Mouse (Mus musculus) bone marrow, adult 2 months (tissue): ENCODE data around the gene Zfp146. TPM values are rescaled to one million over a fixed set of nuclear protein-coding genes. Genes with fewer than 3 reads are reported as not detected.
"Not testable (repeated sequence)": the region's sequence is repeated elsewhere in the genome, so short reads cannot be mapped to it uniquely, and the experiment has no call there.

Experiments
- H3K27ac ChIP-seq: fragments of 200-500 bp; 2 replicates; pipeline ENCODE4 v1.5.1; 2012; ENCODE audit warnings: low read depth, mild to moderate bottlenecking, control low read depth, inconsistent platforms, low read length; ENCODE audit not compliant: control insufficient read depth, poor library complexity, insufficient read depth
- H3K4me1 ChIP-seq: fragments of 200-500 bp; 2 replicates; pipeline ENCODE4 v1.6.1; 2011; ENCODE audit warnings: low read length; ENCODE audit not compliant: control insufficient read depth, insufficient read depth
- H3K4me3 ChIP-seq: fragments of 200-500 bp; replicated peaks from 2 replicates; pipeline ENCODE3; 2011; ENCODE audit warnings: mild to moderate bottlenecking, low read depth, low read length, control low read depth; ENCODE audit not compliant: control insufficient read depth
- CTCF ChIP-seq: fragments of 200-500 bp; IDR thresholded peaks from 2 replicates; pipeline ENCODE4 v1.5.1; 2011; ENCODE audit warnings: low read length, control low read depth; ENCODE audit not compliant: control insufficient read depth, insufficient read depth
- POLR2A ChIP-seq: fragments of 200-500 bp; IDR thresholded peaks from 2 replicates; pipeline ENCODE4 v1.6.1; 2011; ENCODE audit warnings: low read depth, mild to moderate bottlenecking, control low read depth, low read length, borderline replicate concordance; ENCODE audit not compliant: control insufficient read depth
- WGBS: fragments of 180-500 bp; shearing (Covaris S2); methylation state at CpG from one replicate; pipeline ENCODE4 v1.1.7; 2018; 5-methylcytosine and 5-hydroxymethylcytosine counted together
- polyA plus RNA-seq: library from polyadenylated mRNA; stranded (reverse); fragments of >200 nt; gene quantifications from 2 replicates; pipeline ENCODE4 v1.2.4, GENCODE M21; 2011; ENCODE audit warnings: low replicate concordance; ENCODE audit not compliant: missing spikeins, insufficient read depth, insufficient read length

Gene Zfp146
- polyA plus RNA-seq, 1 experiment = 13.7 TPM

DNA sequence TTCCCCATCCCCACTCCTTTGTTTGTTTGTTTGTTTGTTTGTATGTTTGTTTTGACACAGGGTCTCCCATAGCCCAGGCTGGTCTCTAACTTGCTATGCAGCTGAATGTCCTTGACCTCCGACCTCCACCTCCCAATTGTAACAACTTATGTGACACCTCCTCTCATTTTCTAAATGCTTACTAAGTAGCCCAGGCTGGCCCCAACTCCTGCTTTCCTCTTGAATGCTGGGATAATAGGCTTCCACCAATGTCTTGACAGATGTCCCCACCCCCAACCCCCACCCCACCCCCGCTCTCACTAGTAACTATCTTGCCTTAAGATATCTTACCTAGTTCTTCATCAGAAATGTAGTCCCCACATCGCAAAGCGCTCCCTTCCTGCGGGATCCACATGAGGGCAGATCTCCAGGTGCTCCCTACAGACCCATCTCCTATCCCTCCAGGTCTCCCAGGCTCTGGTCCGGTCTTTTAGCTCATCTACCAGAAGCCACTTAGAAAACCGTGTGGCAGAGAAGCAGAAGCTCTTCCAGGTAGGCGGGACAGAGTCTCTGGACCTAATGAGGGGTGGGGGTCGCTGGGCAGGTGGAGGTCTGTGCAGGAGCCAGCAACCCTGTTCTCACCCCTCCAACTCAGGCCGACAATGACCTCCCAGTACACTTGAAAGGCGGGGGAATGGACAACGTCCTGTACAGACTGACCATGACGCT, 15.2 kb upstream of the Zfp146 start:
- H3K4me3 ChIP-seq = no peak overlapping the region
- no peaks in the 10 kb centered on the region for H3K4me1 ChIP-seq
- TF ChIP-seq POLR2A (no peak), CTCF (no peak)
- 81% methylated on average over 13 of the region's 13 CpGs for WGBS
- no peak overlapping the region for H3K27ac ChIP-seq

DNA sequence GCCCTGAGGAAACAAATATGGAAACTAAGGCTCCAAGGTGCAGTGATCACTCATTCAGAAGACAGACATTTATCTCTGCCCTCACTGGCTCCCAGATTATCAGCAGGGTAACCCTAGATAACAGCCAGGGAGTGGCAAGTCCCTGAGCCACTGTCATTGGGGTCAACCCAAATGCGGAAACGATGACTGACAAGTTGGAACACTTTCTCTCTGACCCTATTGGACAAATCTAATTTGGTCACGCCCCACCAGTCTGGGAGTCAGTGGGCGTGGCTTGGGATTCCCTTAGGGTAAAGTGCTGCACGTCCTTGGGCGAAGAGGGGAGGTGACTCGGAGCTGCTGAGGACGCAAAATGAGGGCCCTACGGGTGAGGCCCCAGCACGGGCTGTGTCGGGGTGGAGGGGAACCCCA, 14.3 kb upstream of the Zfp146 start, which contains the start of gene Cox7a1:
Gene Cox7a1, plus strand, starts transcription at position 266 of the 411 bp plus-strand sequence.
- WGBS = under 1% methylated on average over 11 of the region's 11 CpGs
- TF ChIP-seq CTCF (no peak), POLR2A (0 out of 2 replicates have a peak, but pooled peaks have one; percentile 29)
- no peaks in the 10 kb centered on the region for H3K4me1 ChIP-seq
- H3K27ac ChIP-seq = no peak within 1 kb of the TSS
- peak within 1 kb of the TSS; percentile 26 for H3K4me3 ChIP-seq

DNA sequence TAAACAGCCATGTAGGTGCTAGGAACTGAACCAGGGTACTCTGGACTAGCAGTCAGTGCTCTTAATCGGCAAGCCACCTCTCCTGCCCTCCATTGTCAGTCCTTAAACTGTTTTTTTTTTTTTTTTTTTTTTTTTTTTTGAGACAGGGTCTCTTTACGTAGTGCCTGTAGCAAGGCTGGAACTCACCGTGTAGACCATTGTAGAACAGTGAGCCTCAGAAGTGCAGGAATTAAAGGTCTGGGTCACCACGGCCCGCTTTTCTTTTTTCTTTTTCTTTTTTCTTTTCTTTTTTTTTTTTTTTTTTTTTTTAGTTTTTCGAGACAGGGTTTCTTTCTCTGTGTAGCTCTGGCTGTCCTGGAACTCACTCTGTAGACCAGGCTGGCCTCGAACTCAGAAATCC, 13.6 kb upstream of the Zfp146 start:
- not testable (repeated sequence) for H3K4me1 ChIP-seq, H3K27ac ChIP-seq, H3K4me3 ChIP-seq
- 56% methylated on average over 7 of the region's 7 CpGs for WGBS

DNA sequence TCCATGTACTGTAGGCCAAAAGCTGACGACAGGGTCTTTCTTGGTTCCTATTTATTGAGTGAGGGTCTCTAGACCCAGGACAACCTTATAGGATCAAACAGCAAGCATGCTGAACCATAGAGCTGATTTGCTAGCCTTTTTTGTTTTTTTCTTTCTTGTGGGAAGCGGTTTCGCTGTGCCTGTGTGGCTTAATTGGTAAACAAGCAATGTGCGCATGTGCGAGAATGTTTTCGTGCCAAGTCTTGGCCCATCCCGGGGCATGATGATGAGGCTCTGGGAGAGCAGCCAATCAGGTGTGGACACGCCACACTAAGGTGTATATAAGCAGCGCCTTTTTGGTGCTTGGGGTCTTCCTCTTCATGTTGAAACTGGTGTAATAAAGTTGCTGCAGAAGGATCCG, 12.4 kb upstream of the Zfp146 start:
- H3K27ac ChIP-seq, H3K4me1 ChIP-seq, H3K4me3 ChIP-seq: not testable (repeated sequence)
- 85% methylated on average over 10 of the region's 10 CpGs for WGBS

DNA sequence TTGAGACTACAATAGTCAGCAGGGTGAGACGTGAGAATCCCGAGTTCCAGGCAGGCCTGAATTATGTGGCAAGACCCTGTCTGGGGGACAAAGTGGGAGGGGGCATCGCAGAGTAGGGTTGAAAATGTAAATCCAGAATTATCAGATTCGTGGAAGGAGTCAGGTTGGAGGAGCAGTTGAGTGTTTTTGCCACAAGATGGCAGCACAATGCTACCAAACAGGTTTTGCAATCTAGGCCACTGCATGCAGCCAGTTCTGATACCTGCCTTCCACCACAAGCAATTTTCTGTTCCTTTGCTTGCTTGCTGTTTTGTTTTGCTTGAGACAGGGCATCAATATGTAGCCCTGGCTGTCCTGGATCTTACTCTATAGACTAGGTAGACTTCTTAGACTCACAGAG, 11.8 kb upstream of the Zfp146 start:
- TF ChIP-seq CTCF (peak; percentile 82), POLR2A (no peak)
- 5% methylated on average over 4 of the region's 4 CpGs for WGBS

DNA sequence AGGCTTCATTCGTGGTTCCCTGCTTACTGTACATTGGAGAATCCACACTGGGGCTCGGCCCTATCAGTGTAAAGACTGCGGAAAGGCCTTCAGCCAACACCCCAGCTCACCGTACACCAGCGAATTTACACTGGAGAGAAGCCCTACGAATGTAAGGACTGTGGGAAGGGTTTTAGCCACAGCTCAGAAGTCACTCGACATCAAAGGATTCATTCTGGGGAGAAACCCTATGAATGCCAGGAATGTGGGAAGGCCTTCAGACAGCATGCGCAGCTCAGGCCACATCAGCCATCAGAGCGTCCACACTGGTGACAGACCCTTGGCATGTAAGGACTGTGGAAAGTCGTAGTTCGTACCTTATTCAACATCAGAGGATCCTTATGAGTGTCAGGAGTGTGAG, 8.7 kb upstream of the Zfp146 start:
- Histone ChIP-seq H3K27ac (no peak overlapping the region), H3K4me1 (0 out of 2 replicates have a peak, but pooled peaks cover 1% of the 10 kb centered on the region), H3K4me3 (no peak overlapping the region)
- TF ChIP-seq CTCF (no peak), POLR2A (no peak)
- 88% methylated on average over 11 of the region's 11 CpGs for WGBS

More for the DNA sequence above, 11.8 kb upstream of the Zfp146 start:
- Histone ChIP-seq H3K4me3 (no peak overlapping the region), H3K27ac (no peak overlapping the region), H3K4me1 (0 out of 2 replicates have a peak, but pooled peaks cover 1% of the 10 kb centered on the region)

DNA sequence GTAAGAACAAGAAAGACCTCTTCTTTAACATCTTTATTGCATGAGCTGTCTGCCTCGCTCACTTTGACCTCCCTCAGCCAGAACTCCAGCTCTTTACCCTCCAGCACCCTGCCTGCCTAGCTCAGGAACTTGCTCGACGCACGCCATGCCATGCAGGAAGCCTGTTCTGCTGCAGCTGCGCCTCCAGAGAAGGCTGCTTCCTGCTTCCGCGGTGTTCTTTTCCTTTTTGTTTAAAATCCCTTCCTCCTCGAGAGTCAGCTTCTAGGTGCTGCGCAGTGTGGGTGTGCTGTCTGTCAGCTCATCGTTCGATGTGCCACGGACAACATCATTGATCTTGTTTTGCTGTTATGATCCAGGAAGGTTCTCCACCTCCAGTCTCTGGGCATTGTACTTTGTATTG, 6.9 kb upstream of the Zfp146 start:
- Histone ChIP-seq H3K4me1 (0 out of 2 replicates have a peak, but pooled peaks cover 1% of the 10 kb centered on the region), H3K4me3 (no peak overlapping the region), H3K27ac (no peak overlapping the region)
- WGBS = 22% methylated on average over 12 of the region's 12 CpGs
- TF ChIP-seq CTCF (no peak), POLR2A (no peak)

DNA sequence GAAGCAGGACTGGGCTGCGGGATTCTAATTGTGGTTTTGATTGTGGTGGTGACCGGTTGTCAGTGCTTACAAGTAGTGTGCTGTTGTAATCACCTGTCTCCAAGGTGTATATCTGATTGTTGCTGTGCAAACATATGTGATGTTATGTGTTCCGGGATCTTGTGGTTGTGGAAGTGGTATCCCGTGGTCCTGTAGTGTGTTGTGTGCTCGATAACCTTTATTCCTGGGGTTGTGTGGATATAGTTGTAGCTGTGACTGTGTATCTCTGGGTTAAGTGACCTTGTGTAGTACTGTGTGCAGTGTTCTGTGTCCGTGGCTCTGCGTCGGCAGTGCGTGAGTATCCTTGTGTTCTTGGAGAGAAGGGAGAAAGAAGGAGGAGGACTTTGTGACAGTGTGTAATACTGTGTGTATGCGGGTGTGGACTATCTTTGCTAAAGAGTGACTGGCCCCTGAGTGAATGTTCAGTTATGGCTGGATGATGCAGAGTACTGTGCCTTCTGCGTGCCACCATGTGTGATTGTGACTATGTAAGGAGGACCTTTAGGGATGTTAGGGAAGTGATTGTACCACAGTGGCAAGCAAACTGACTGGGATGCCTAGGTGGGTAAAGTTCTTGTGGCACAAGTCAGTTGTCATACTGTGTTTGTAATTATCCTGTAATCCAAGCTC, 867 bp upstream of the Zfp146 start:
- WGBS = 15% methylated on average over 11 of the region's 11 CpGs
- H3K4me3 ChIP-seq = peak overlapping the region; percentile 95

More for the DNA sequence above, 867 bp upstream of the Zfp146 start:
- no peak for TF ChIP-seq CTCF
- TF ChIP-seq POLR2A = no peak
- 0 out of 2 replicates have a peak overlapping the region, but pooled peaks have one; percentile 4 for H3K27ac ChIP-seq
- peaks cover 1% of the 10 kb centered on the region; the same call in 1 of the 2 replicates for H3K4me1 ChIP-seq
